Mouse (Mus musculus) CD4-positive, CD25-positive, alpha-beta regulatory T cell, adult 4 months (primary cell): ENCODE data around the gene Usp50. TPM values are rescaled to one million over a fixed set of nuclear protein-coding genes. Genes with fewer than 3 reads are reported as not detected.

Experiments
- ATAC-seq: one replicate; pipeline ENCODE4 v1.8.0; 2017
- polyA plus RNA-seq, 2 experiments: library from polyadenylated mRNA; unstranded; fragments of 100-300 nt; shearing (Covaris generic); gene quantifications; one replicate each; pipeline ENCODE4 v1.2.1; 2017

Usp50 gene
- 1 to 10 TPM; 5.0 to 8.9 TPM for polyA plus RNA-seq

- no peak for ATAC-seq
Observed at GRCm38 (mm10) chr2:126783370-126783769, at the start of gene Usp50. Gene Usp50, minus strand, starts transcription at chr2:126783470.

DNA sequence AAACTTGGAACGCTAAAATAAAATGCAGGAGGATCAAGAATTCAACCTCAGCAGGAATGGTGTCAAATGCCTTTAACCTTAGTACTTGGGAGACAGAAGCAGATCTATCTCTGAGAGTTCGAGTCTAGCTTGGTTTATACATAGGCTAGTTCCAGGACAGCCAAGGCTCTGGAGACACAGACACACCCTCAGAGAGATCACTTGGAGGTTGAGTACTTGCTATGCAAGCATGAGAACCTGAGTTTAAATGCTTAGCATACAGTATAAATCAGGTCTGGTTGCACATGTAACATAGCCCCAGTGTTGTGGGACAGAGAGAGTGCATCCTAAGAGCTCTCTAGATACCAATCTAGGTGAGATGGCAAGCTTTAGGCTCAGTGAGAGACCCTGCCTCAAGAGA is 34.1 kb upstream of the Usp50 start:
- ATAC-seq, result no peak

GRCm38 (mm10) chr2:126816644-126817347 is 33.5 kb upstream of the Usp50 start:
- no peak for ATAC-seq

DNA sequence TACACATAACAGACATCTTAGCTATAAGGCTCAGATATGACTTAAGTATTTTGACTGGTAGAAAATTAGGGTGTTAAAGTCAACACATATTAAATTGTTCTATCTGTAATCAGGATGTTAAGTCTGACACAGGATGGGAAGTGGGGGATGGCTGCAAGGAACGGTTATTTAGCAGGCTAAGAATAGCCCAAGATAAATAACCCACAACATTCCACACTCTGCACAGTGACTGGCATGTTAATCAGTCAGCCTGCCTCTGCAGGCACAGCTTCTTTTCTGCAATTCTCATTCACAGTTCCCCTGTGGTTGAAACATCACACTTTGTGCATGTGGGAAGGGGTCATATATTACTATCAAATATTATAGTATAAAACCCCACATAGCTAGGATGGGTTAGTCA is 32.6 kb upstream of the Usp50 start:
- ATAC-seq, result no peak

- no peak for ATAC-seq
Observed at GRCm38 (mm10) chr2:126801980-126802379, 18.7 kb upstream of the Usp50 start.

GRCm38 (mm10) chr2:126798455-126798854 is 15.2 kb upstream of the Usp50 start:
- ATAC-seq, result no peak

- ATAC-seq, result no peak
Observed at GRCm38 (mm10) chr2:126795708-126796107, 12.4 kb upstream of the Usp50 start.

DNA sequence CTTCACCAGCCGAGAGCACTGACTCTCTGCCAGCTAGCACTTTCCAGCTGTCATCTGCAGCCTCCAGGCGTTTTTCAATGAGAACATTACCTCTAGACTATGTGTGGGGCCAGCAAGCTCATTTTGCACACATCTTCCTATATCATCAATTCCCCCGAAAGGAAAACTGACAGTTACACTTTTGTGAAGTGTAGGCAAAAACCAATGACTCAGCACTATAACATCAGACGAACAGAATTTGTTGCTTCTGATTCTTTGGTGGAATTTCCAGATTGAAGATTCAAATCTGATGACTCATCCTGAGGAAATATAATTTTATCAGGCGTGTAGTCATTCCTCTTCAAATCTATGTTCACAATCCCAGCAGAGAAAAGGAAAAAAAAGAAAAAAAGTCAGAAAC is 9.3 kb upstream of the Usp50 start:
- ATAC-seq, result no peak

DNA sequence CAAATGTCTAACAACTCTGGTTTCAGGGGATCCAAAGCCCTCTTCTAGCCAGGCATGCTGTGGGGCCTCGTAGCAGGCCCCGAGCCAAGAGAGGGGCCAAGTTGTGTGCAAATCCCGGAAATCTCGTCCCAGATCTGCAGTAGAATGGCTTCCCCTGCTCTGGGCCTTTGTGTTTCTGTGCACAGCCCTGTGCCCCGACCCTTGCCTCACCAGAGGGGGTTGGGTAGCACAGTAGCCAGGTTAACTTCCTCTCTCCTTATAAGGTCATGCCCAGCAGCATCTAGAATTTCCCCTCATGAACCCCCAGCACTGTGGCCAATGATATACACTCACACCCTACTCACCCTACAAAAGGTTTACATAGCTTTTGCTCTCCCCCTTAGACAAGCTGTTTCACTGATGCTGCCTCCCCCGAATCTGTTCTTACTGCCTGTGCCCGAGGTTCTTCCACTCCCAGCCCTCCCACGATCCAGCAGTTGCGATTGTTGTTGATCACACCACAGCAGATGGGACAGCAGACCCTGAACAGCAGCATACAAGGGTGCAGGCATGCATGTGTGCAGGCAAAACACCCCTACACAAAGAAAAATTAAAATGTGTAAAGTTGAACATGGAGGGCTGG is 4.6 kb upstream of the Usp50 start:
- no peak for ATAC-seq

- no peak for ATAC-seq
Observed at GRCm38 (mm10) chr2:126782433-126782832, 837 bp downstream of the Usp50 start.

- ATAC-seq, result no peak
Observed at GRCm38 (mm10) chr2:126781478-126781877, 1.8 kb downstream of the Usp50 start.

- no peak for ATAC-seq
Observed at GRCm38 (mm10) chr2:126780286-126780685, 3.0 kb downstream of the Usp50 start.

DNA sequence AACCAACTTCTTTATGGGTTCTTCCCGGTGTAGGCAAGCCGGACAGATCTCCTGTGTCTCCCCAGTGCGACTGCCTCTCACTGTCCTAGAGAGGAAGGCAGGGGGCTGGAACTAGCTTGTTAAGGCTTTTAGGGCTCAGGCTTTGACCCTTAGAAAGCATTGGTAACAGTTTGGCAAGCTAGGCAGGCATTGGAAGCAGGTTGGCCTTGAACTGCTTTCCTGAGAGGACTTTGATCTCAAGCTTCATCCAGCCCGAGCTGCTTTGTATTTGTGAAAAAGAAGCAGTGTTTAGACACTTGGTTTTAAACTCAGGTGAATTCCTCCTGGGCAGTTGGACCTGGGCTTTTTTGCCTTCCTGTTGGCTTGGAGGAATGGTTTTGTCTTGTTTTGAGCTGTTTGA is 4.5 kb downstream of the Usp50 start:
- no peak for ATAC-seq

DNA sequence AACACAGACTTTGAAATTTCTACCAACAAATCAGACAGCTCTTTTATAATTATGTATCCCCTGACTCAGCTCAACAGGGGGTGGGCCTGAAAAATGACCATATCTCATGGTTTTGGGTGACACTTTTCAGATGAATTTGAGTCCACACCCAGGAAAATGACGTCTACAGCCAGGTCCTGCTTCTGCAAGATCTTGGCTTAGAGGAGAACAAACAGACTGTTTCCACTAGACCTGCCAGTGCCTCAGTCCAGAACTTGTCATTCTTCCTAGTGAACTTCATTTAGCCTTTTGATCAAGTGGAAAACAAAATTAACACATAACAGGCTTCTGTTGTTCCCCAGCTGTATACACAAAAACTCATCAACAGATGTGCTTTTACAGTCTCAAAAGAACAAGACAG is 6.9 kb downstream of the Usp50 start:
- ATAC-seq, result no peak

- no peak for ATAC-seq
Observed at GRCm38 (mm10) chr2:126775951-126776350, 7.3 kb downstream of the Usp50 start.

- no peak for ATAC-seq
Observed at GRCm38 (mm10) chr2:126772217-126772616, 11.1 kb downstream of the Usp50 start.

- no peak for ATAC-seq
Observed at GRCm38 (mm10) chr2:126769431-126770181, 13.7 kb downstream of the Usp50 start.

DNA sequence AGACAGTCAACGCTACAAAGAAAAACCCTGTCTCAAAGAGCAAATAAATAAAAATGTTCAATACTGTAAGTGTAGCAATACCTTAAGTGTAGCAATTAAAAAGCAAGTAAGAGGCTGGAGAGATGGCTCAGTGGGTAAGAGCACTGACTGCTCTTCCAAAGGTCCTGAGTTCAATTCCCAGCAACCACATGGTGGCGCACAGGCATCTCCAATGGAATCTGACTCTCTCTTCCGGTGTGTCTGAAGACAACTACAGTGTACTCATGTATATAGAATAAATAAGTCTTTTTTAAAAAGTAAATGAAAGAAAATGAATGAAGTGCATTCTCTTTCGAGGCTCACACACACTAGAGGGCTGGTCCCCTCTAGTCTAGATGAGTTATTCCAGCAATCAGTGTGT is 15.1 kb downstream of the Usp50 start:
- no peak for ATAC-seq

GRCm38 (mm10) chr2:126767599-126767998 is 15.7 kb downstream of the Usp50 start:
- ATAC-seq, result no peak

GRCm38 (mm10) chr2:126765867-126766582 is 17.2 kb downstream of the Usp50 start:
- no peak for ATAC-seq

DNA sequence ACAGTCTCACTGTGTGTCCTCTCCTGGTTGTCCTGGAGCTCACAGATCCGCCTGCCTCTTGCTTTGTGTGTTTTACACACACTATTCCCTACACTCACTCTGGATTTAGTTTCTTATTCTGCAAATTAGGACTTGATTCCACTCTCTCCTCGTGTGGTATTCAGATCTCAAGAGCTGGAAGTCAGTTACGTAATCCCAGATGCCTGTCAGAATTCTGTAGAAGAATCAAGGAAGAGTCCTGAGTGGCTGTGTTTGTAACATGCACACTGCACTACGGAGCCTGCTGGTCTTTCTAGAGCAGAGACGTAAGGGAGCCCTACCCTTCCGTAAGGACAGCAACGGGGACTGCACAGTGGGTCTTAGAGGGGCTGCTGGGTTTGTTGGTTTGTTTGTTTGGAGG is 23.9 kb downstream of the Usp50 start:
- no peak for ATAC-seq

GRCm38 (mm10) chr2:126755664-126756063 is 27.6 kb downstream of the Usp50 start:
- ATAC-seq, result no peak

DNA sequence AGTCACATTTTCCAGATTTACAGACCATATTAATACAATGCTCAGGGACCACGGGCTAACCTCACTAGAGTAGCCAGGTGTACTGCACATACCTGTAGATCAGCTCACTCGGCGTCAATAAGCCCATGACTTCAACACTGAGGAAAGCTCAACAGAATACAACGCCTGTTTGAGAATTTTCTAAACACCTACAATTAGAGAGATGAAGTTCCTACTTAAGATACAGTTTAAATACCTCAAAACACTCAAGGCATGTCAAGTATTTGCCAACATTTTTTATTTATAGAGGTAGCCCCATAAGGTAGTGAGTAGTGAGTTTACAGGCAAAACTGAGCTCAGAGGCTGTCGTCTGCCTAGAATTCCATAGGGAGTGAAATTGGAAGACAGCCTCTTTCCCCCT is 39.9 kb downstream of the Usp50 start:
- no peak for ATAC-seq
